Mouse (Mus musculus): ENCODE data around the gene Zbtb33.
A peak's percentile ranks its signal among the peaks of the same experiment; 100 is the strongest.
"Not testable (repeated sequence)": the region's sequence is repeated elsewhere in the genome, so short reads cannot be mapped to it uniquely, and the experiment has no call there.

Gene Zbtb33

GRCm38 (mm10) chrX:38189552-38190457, at the start of gene Zbtb33:
Zbtb33 (plus strand) TSS chrX:38189793.
- DNase-seq (ENCODE audit: low read depth, low spot score) = peak; percentile 74

DNA sequence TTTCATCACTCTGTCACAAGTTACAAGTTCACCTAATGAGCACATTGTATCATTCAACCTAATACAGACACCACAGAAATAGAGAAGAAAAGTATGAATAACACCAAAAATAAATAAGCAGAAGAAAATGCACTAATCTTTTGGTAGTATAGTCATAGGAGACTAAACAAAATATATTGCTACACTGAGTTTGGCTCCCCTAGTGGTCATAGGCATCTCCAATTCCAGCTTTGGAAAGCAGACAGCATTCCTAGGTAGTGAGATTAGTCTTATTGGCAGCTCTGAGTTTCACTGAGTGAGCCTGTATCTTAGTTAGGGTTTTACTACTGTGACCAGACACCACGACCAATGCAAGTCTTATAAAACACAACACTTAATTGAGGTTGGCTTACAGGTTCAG, 30.5 kb upstream of the Zbtb33 start:
- no peak for DNase-seq (ENCODE audit: low read depth, low spot score)

DNA sequence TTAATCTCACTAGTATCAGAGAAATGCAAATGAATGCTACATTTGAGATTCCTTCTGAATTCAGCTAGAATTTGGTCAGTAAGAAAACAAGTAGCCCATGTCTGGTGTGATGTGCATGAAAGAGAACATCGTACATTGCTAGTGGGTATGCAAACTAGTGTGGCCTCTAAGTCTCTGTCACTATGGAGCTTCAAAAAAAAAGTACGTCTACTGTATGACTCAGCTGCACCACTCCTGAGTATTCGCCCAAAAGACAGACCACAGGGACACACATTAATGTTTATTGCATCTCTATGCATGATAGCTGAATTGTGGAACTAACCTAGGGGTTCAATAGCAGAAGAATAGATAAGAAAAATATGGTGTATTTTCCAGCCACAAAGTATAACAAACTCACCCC, 24.3 kb upstream of the Zbtb33 start:
- DNase-seq (ENCODE audit: low read depth, low spot score) = no peak

- no peak for DNase-seq (ENCODE audit: low read depth, low spot score)
Measured at GRCm38 (mm10) chrX:38166064-38166463, 23.5 kb upstream of the Zbtb33 start.

DNA sequence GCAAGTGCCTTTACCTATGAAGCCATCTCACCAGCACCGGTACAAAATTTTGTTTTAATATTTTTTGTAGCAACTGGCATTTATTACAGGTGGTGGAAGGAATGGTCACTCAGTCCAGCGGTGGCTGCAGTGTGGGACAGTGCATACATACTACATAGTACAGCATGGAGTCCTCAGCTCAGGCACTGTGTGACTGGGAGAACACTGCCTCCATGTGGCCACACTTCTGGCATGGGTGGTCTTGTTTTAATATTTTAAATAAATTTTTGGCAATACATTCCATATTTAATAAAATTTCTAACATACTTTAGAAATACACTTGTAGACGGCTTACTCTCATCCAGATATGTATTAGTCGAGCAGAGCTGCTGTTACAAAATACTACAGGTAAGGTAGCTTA, 23.0 kb upstream of the Zbtb33 start:
- no peak for DNase-seq (ENCODE audit: low read depth, low spot score)

DNA sequence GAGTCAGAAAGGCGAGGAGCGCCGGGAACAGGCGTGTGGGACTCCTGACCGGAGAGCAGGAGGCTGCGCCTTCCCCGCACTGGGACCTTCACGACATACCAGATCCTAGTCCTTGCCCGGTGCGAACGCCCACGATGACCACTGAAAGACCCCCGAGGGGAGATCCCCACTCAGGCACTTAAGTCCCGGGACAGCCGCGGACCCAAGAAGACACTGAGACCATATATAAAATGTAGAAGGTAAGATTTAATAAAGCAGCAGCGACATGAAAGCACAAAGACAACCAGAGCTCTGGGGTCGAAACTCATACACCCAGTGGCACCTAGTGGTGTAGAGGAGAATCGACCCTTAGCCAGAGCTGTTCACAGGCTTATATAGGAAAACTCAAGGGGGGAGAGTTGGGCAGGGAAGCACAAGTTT, 9.7 kb upstream of the Zbtb33 start:
- DNase-seq (ENCODE audit: low read depth, low spot score) = not testable (repeated sequence)

DNA sequence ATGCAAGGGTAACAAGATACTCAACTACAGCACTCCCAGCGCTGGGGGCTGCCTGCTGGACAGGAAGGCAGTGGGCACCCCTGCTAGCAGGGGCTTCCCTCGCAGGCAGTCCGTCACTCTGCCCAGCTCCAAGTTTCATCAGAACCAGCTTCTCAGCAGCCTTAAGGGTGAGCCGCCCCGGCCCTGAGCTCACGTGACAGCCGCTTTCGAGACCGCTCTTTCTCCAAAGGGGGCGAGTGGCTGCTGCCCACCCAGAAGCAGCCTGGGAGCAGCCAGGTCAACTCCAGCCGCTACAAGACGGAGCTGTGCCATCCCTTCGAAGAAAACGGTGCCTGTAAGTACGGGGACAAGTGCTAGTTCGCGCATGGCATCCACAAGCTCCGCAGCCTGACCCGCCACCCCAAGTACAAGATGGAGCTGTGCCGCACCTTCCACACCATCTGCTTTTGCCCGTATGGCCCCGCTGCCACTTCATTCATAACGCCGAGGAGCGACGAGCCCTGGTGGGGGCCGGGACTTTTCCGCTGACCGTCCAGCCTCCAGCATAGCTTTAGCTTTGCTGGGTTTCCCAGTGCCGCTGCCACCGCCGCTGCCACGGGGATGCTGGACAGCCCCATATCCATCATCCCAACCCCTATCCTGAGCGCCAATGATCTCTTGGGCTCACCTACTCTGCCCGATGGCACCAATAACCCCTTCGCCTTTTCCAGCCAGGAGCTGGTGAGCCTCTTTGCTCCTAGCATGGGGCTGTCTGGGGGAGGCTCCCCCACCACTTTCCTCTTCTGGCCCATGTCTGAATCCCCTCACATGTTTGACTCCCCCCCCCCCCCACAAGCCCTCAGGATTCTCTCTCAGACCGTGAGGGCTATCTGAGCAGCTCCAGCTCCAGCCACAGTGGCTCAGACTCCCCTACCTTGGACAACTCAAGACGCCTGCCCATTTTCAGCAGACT, 8.7 kb upstream of the Zbtb33 start:
- no peak for DNase-seq (ENCODE audit: low read depth, low spot score)

DNA sequence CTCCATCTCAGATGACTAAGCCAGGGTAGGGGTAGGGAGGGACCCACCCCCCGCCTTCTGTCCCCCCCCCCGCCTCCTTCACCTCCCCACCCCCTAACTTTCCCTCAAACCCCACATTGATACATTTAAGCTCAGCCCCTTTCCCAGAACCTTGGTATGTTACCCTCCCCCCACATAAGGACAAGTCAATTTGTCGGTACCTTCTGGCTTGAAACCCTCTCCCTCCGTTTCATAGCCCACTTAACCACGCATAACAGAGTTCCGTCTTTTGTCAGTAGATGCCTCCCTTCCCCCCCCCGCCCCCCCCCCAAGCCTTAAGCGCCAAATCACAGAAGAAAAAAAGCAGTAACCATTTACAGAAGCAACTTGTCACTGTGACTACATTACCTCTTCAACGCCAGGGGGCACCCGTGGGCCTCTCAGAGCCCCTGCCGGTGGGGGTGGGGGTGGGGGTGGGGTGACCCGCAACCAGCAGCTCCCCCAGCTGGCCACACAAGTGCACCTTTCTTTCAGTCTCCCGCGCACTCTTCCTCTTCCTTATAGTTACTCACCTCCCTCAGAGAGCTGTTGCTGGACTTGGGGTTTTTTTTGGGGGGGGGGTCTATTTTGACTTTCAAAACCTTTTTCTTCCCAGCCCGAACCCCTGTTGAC, 7.9 kb upstream of the Zbtb33 start:
- DNase-seq (ENCODE audit: low read depth, low spot score) = peak; percentile 61

DNA sequence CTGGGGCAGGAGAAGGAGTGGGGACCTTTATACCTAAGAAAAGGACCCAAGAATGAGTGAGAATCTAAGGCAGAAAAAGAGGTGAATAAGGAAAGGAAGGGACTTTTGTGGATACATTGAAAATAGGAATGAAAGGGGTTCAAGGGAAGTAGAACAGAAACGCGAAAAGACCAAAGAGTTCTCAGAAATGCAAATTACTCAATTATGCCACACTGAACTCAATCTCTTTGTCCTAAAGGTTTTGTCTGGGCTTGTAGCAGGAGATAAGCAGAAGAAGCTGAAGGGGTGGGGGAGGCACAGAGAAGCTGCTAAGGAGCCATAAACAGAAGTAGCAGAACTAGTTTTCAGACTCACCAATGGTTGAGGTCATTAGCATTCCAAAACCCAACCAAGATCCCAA, 4.1 kb upstream of the Zbtb33 start:
- DNase-seq (ENCODE audit: low read depth, low spot score) = no peak

DNA sequence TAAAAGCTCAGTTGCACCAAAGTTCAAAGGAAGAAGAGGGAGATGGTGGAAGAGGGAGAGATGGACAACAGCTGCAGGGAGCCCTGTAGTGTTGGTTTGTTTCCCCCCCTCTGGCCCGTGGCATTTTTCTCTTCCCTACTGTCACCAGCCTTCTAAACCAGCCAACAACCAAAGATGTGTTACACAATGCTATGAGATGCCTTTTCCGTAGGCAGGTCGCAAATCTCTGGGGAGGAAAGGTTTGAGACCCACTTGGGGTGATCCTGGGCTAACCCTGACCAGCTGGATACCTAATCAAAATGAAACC, 818 bp downstream of the Zbtb33 start:
- no peak for DNase-seq (ENCODE audit: low read depth, low spot score)

DNA sequence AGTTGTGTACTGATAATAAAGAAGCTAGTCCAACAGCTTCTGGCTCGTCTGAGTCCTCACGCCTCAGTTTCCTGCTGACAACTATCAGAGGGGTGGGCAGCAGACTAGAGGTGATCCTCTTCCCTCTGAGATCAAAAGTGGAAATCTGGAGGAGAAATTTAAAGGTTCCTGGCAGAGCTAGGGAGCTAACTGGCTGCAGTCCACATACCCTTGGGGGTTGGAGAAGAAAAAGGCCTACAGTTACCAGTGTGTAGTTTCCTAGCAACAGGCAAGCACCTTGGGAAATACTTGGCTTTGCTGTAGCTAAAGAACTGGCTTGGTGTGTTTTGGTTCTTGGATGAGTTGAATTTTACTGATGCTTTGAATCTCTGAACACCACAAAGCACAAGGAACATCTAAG, 12.2 kb downstream of the Zbtb33 start:
- DNase-seq (ENCODE audit: low read depth, low spot score) = no peak

- DNase-seq (ENCODE audit: low read depth, low spot score) = no peak
Measured at GRCm38 (mm10) chrX:38207392-38207791, 17.8 kb downstream of the Zbtb33 start.

DNA sequence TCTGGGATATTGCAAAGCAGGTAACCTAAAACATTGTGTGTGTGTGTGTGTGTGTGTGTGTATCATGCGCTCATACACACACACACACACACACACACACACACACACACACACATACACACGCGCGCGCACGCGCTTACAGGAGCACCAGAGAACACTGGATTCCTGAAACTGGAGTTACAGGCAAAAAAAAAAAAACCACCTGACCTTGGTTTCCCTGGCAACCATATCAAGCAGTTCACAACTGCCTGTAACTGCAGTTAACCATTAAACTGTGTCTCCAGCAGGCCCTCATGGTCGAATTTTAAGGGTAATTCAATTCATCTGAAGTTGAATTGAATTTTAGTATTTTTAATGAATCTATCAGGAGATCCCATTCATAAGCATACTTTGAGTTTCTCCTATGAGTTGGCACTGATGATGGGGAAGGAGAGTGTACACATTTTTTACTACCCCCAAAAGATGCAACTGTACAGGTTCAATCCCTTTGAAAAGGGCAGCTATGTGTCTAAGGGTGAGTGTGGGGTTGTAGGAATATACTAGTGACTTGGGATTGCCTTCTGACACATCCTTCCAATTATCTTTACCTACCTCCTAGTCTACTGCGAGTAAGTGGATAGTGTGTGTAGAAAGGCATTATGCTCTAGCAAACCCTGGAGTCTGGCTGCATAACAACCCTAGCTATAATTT, 27.5 kb downstream of the Zbtb33 start:
- DNase-seq (ENCODE audit: low read depth, low spot score) = no peak

GRCm38 (mm10) chrX:38217676-38217991, 28.0 kb downstream of the Zbtb33 start:
- DNase-seq (ENCODE audit: low read depth, low spot score) = no peak

GRCm38 (mm10) chrX:38222757-38223156, 33.2 kb downstream of the Zbtb33 start:
- DNase-seq (ENCODE audit: low read depth, low spot score) = no peak

GRCm38 (mm10) chrX:38229888-38230287, 40.3 kb downstream of the Zbtb33 start:
- DNase-seq (ENCODE audit: low read depth, low spot score) = no peak

GRCm38 (mm10) chrX:38237731-38238130, 48.1 kb downstream of the Zbtb33 start:
- no peak for DNase-seq (ENCODE audit: low read depth, low spot score)

All from retina, postnatal 7 days (tissue).